Mouse (Mus musculus): Measurements from ENCODE around the gene Olfr736. TPM values are rescaled to one million over a fixed set of nuclear protein-coding genes. Genes with fewer than 3 reads are reported as not detected.

The Olfr736 gene
- not detected for polyA plus RNA-seq (2017; shearing (Covaris generic))

GRCm38 (mm10) chr14:50380863-50381262 lies at the start of gene Olfr736:
Gene Olfr736 (plus strand): TSS chr14:50381163.

DNA sequence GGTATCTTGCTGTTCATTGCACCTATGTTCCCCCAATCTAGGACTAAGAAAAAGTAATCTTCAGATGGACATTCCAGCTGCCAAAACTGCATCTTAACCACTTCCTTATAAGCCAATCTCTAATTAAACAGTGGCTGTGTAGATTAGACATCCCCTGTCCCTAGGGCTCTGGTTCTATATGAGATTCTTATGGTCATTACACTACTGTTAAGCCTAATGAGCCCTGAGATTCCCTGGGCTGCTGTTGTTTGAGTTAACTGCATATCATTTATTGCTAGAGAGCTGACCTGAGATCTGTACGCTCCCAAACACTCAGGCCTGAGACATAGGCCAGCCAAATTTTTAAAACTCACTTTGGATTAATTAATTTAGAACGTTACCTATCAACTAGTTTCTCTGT lies 32.2 kb upstream of the Olfr736 start, which contains the start of gene Olfr735:
Gene Olfr735 (minus strand): TSS at position 77 of the 400 bp plus-strand sequence.

DNA sequence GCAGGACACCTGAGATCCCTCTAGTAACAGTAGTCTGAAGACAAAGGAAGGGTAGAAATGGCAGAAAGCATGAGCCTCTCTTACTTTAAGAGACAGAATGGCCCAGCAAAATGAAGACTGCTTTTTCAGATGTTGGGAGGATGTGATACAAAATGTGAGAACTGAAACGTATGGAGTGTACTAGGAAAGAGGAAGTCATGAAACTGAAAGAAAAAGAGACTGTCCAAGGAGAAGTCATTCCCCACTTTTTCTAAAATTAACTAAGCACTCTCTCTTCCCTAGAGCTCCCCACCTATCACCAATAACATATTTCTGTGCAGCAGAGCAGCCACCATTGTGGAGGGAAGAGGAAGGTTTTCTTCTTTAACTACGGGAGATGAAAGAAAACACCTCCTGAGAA lies 23.4 kb upstream of the Olfr736 start, which contains the start of gene Tlr11:
Gene Tlr11 (plus strand): TSS at position 322 of the 400 bp plus-strand sequence.

DNA sequence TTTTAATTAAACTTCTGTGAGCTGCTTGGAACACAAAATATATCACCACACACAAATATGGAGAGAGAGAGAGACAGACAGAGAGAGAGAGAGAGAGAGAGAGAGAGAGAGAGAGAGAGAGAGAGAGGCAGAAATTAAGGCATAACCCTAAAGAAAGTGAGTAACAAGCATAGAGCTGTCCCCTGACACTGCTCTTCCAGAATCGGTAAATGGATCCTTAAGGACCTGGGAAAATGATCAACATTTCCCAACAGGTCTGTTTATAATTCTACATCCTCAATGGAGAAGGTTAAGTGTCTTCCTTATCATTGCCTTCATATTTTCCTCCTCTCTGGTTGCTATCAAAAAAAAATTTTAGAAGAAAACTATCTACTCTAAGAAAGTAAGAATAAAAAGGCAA lies 26.3 kb downstream of the Olfr736 start, which contains the start of gene Olfr738:
Gene Olfr738 (plus strand): TSS at position 301 of the 400 bp plus-strand sequence.

GRCm38 (mm10) chr14:50418326-50418725 lies 37.4 kb downstream of the Olfr736 start, which contains the start of gene Olfr739:
Gene Olfr739 (plus strand): TSS chr14:50418626.

Other genes starting within 250 kb of the Olfr736 start
- gene Olfr728, start 238.5 kb upstream of the Olfr736 start, polyA plus RNA-seq (2017; shearing (Covaris generic)), result 0.52 TPM
- not detected for gene Olfr729, start 228.3 kb upstream of the Olfr736 start, polyA plus RNA-seq (2017; shearing (Covaris generic))
- gene Olfr730, start 193.0 kb upstream of the Olfr736 start, polyA plus RNA-seq (2017; shearing (Covaris generic)), result not detected
- not detected for gene Olfr731, start 139.3 kb upstream of the Olfr736 start, polyA plus RNA-seq (2017; shearing (Covaris generic))
- not detected for gene Olfr732, start 97.0 kb upstream of the Olfr736 start, polyA plus RNA-seq (2017; shearing (Covaris generic))
- 0.15 TPM for gene Olfr733, start 79.6 kb upstream of the Olfr736 start, polyA plus RNA-seq (2017; shearing (Covaris generic))
- gene Olfr734, start 54.4 kb upstream of the Olfr736 start, polyA plus RNA-seq (2017; shearing (Covaris generic)), result not detected
- not detected for gene Olfr735, start 32.3 kb upstream of the Olfr736 start, polyA plus RNA-seq (2017; shearing (Covaris generic))
- gene Tlr11, start 23.2 kb upstream of the Olfr736 start, polyA plus RNA-seq (2017; shearing (Covaris generic)), result not detected
- gene Olfr738, start 26.4 kb downstream of the Olfr736 start, polyA plus RNA-seq (2017; shearing (Covaris generic)), result not detected
- gene Olfr739, start 37.5 kb downstream of the Olfr736 start, polyA plus RNA-seq (2017; shearing (Covaris generic)), result not detected
- gene Olfr740, start 64.4 kb downstream of the Olfr736 start, polyA plus RNA-seq (2017; shearing (Covaris generic)), result not detected
- 0.21 TPM for gene Olfr741, start 91.6 kb downstream of the Olfr736 start, polyA plus RNA-seq (2017; shearing (Covaris generic))
- not detected for gene Olfr742, start 122.4 kb downstream of the Olfr736 start, polyA plus RNA-seq (2017; shearing (Covaris generic))
- gene Olfr743, start 140.7 kb downstream of the Olfr736 start, polyA plus RNA-seq (2017; shearing (Covaris generic)), result not detected
- gene Olfr744, start 233.7 kb downstream of the Olfr736 start, polyA plus RNA-seq (2017; shearing (Covaris generic)), result not detected

Data from effector memory CD4-positive, alpha-beta T cell, adult 7 months (primary cell).